Comparison of ENCODE assay signal across 26 mouse cellular contexts in genomic region chr8:79211630-79212029, GRCm38 (mm10). TPM values are rescaled to one million over a fixed set of nuclear protein-coding genes. Genes with fewer than 3 reads are reported as not detected.
A peak's percentile ranks its signal among the peaks of the same experiment; 100 is the strongest.
DNase-seq lines count a peak whose midpoint lies in the region; ATAC-seq lines count a peak whose summit lies in the region.
"Had no signal": no experiment of that assay in that cellular context is flagged by ENCODE, and none has a peak within 500 bp of the region (broad histone marks: within the 10 kb centered on the region; RNA-seq: fewer than 3 reads in every experiment).

No protein-coding gene starts in this region.

- H3K4me1 ChIP-seq in kidney, embryonic 16.5 days (ENCODE audit: insufficient read depth, low read length) = peaks cover 24% of the 10 kb centered on the region

- H3K36me3 ChIP-seq in kidney, embryonic 16.5 days (ENCODE audit: insufficient read depth, low read length) = no peaks in the 10 kb centered on the region
- H3K36me3 ChIP-seq: heart, embryonic 10.5 days; hindbrain, embryonic 10.5 days; limb, embryonic 13.5 days; liver, embryonic 15.5 days; midbrain, embryonic 12.5 days had no signal

- H3K4me2 ChIP-seq in kidney, embryonic 16.5 days (replicated peaks; ENCODE audit: low read depth, low read length) = no peak overlapping the region
- H3K4me2 ChIP-seq: limb, embryonic 13.5 days; liver, embryonic 15.5 days; midbrain, embryonic 12.5 days had no signal

- H3K27ac ChIP-seq in kidney, embryonic 16.5 days (ENCODE audit: low read length) = no peak overlapping the region
- H3K27ac ChIP-seq: heart, embryonic 10.5 days; hindbrain, embryonic 10.5 days; left cerebral cortex, adult 2 months; liver, embryonic 15.5 days; midbrain, embryonic 12.5 days had no signal

- no peak for ATAC-seq in kidney, embryonic 16.5 days (ENCODE audit: low FRiP score, low TSS enrichment)
- ATAC-seq: CD4-positive, CD25-positive, alpha-beta regulatory T cell, adult 4 months; forebrain, embryonic 14.5 days; intestine, embryonic 16.5 days had no signal

- peak; percentile 42 to 46 for DNase-seq in cerebellum, postnatal 10 days
- no peak for DNase-seq in cerebellum, adult 18-20 months
- DNase-seq in kidney, postnatal 10 days = peak; percentile 36
- peak; percentile 15 for DNase-seq in retina, postnatal 1 day
- DNase-seq in retina, embryonic 14.5 days (ENCODE audit: low spot score) = no peak
- no peak for DNase-seq in spleen, postnatal 14 days (ENCODE audit: low spot score in 2 of 2)
- no peak for DNase-seq in right cerebral cortex, postnatal 14 days
- DNase-seq: adrenal gland, postnatal 25 days; gastrocnemius, postnatal 36 days; layer of hippocampus, adult 9-11 months; right cerebral cortex, postnatal 4 days; thymus, postnatal 25 days had no signal

- no peaks in the 10 kb centered on the region for H3K27me3 ChIP-seq in kidney, embryonic 16.5 days (ENCODE audit: insufficient read depth, low read length)
- H3K27me3 ChIP-seq: limb, embryonic 13.5 days; liver, embryonic 15.5 days; midbrain, embryonic 12.5 days had no signal

- no peaks in the 10 kb centered on the region for H3K9me3 ChIP-seq in kidney, embryonic 16.5 days (ENCODE audit: low read length)
- H3K9me3 ChIP-seq: heart, embryonic 10.5 days; hindbrain, embryonic 10.5 days; limb, embryonic 13.5 days; liver, embryonic 15.5 days; midbrain, embryonic 12.5 days had no signal

- H3K4me3 ChIP-seq in kidney, embryonic 16.5 days (ENCODE audit: low read length) = no peak overlapping the region
- H3K4me3 ChIP-seq: heart, embryonic 10.5 days; hindbrain, embryonic 10.5 days; left cerebral cortex, adult 2 months; limb, embryonic 13.5 days; liver, embryonic 15.5 days; midbrain, embryonic 12.5 days; myocyte had no signal

- no peak overlapping the region for H3K9ac ChIP-seq in kidney, embryonic 16.5 days (replicated peaks; ENCODE audit: low read length)
- H3K9ac ChIP-seq: limb, embryonic 13.5 days; liver, embryonic 15.5 days; midbrain, embryonic 12.5 days had no signal

- 53% methylated on average over 9 of the region's 9 CpGs for WGBS in kidney, embryonic 16.5 days

RNA-seq across cellular contexts. Expression of gene 1700011L22Rik, which starts 36.7 kb away (rescaled TPM):
- polyA plus RNA-seq in kidney, embryonic 16.5 days (2015; fragmentation: Nextera tagmentation; extraction: Ambion mirVana) = not detected in 2 replicates
- polyA plus RNA-seq: CD4-positive, CD25-positive, alpha-beta regulatory T cell, adult 4 months; cerebellum, adult 2 months; forebrain, embryonic 14.5 days; heart, embryonic 10.5 days; hindbrain, embryonic 10.5 days; intestine, embryonic 16.5 days; liver, embryonic 15.5 days; lung, embryonic 16.5 days; midbrain, embryonic 12.5 days; myocyte; neural tube, embryonic 14.5 days had no signal

Comparison
In these comparisons a context has a peak if more than half of its experiments do, and no peak if none do; other contexts are left out.
1. DNase-seq: peak in cerebellum, postnatal 10 days (2 of 2), kidney, postnatal 10 days (single experiment) and retina, postnatal 1 day (single experiment); none in cerebellum, adult 18-20 months (0 of 2), retina, embryonic 14.5 days (single experiment), spleen, postnatal 14 days (0 of 2) and right cerebral cortex, postnatal 14 days (single experiment).